Mouse (Mus musculus): ENCODE results near the gene Olfr314.
"Not testable (repeated sequence)": the region's sequence is repeated elsewhere in the genome, so short reads cannot be mapped to it uniquely, and the experiment has no call there.

The Olfr314 gene

GRCm38 (mm10) chr11:58782480-58783089, at the start of gene Olfr314:
Olfr314 (plus strand) TSS chr11:58782952.
- DNase-seq (ENCODE audit: low spot score in 2 of 2), result no peak

DNA sequence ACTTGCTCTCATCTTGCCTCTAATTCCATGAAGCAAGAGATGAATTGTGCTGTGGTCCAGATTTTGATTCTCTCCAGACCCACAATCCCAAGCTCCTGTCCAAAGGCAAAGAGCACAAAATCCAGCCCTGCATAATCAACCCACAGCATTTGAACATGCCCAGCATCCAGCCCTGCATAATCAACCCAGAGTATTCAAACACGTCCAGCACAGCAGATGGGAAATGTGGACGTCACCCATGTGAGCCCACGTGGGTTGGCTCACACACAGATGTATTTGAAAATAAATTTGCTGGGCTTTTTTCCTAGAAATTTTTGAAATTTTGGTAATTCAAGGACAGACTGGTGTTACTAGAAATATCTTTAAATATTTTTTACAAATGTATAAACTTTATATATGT, 49.4 kb upstream of the Olfr314 start:
- DNase-seq (ENCODE audit: low spot score in 2 of 2), result no peak

GRCm38 (mm10) chr11:58738792-58739262, 43.9 kb upstream of the Olfr314 start, which contains the start of gene Olfr317:
Olfr317 (minus strand) TSS chr11:58739212.
- DNase-seq (ENCODE audit: low spot score in 2 of 2), result no peak

- DNase-seq (ENCODE audit: low spot score in 2 of 2), result not testable (repeated sequence)
These were observed 31.7 kb upstream of the Olfr314 start for GRCm38 (mm10) chr11:58751096-58751495.

GRCm38 (mm10) chr11:58752434-58752833, 30.3 kb upstream of the Olfr314 start, which contains the start of gene Olfr316:
Olfr316 (plus strand) TSS chr11:58752734.
- DNase-seq (ENCODE audit: low spot score in 2 of 2), result no peak

GRCm38 (mm10) chr11:58772888-58773287, 9.9 kb upstream of the Olfr314 start, which contains the start of gene Olfr315:
Olfr315 (plus strand) TSS chr11:58773188.
- no peak for DNase-seq (ENCODE audit: low spot score in 2 of 2)

- no peak for DNase-seq (ENCODE audit: low spot score in 2 of 2)
These were observed 1.4 kb downstream of the Olfr314 start for GRCm38 (mm10) chr11:58784182-58784581.

DNA sequence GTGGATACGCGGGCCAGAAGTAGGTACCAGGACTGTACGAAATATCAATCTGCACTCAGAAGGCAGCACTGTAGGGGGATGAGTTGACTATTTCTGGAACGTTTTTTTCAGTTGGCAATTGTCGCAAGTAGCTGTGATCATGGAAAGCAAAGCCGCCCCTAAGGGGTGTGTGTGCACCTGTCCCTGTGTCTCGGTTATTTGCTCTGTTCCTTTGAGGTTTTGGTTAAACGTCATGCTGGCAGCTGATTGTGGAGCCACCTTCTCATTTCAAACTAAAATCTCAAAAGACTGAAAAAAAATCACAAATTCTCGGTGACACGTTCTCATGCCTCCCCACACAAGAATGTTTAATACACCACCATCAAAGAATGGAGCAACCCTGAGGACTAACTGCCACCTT, 4.9 kb downstream of the Olfr314 start:
- DNase-seq (ENCODE audit: low spot score in 2 of 2), result no peak

DNA sequence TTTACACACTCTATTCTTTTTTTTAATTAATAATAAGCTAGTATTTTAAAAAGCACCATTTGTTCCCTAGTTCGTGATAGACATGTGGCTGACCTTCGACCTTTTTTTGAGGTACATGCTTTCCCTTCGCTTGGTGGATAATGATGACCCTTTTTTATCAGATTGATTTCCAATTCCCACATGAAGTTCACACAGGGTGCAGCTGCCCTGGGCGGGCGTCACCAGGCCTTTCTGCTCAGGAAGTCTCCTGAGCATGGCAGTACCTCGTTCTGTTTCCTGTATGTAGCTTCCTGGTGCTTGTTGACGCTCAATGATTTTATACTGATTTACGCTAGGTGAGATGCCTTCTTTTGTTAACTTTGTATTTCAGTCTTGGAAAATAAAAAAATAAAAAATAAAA, 5.6 kb downstream of the Olfr314 start:
- no peak for DNase-seq (ENCODE audit: low spot score in 2 of 2)

- peak in 1 of 2 experiments; percentile 21 for DNase-seq (ENCODE audit: low spot score in 2 of 2)
These were observed 6.8 kb downstream of the Olfr314 start for GRCm38 (mm10) chr11:58789532-58789931.

- DNase-seq (ENCODE audit: low spot score in 2 of 2), result peak in 1 of 2 experiments; percentile 17
These were observed 7.3 kb downstream of the Olfr314 start for GRCm38 (mm10) chr11:58790053-58790452.

GRCm38 (mm10) chr11:58790646-58791045, 7.9 kb downstream of the Olfr314 start:
- DNase-seq (ENCODE audit: low spot score in 2 of 2), result no peak

DNA sequence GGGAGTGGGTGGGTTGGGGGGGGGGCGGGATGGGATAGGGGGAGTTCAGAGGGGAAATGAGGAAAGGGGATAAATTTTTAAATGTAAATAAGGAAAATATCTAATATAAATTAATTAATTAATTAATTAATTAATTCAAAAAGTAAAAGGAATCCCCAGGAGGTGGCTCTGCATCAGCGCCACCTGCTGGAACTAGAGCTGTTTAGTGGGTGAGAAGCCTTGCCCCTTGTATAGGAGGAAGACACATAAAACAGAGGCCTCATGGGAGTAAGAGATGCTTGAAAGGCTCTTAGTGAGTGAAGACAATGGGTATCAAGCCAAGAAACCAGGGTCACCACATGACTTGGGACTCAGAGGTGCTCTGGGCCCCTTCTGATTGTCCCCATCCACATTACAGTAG, 13.1 kb downstream of the Olfr314 start:
- no peak for DNase-seq (ENCODE audit: low spot score in 2 of 2)

GRCm38 (mm10) chr11:58796850-58797249, 14.1 kb downstream of the Olfr314 start:
- no peak for DNase-seq (ENCODE audit: low spot score in 2 of 2)

DNA sequence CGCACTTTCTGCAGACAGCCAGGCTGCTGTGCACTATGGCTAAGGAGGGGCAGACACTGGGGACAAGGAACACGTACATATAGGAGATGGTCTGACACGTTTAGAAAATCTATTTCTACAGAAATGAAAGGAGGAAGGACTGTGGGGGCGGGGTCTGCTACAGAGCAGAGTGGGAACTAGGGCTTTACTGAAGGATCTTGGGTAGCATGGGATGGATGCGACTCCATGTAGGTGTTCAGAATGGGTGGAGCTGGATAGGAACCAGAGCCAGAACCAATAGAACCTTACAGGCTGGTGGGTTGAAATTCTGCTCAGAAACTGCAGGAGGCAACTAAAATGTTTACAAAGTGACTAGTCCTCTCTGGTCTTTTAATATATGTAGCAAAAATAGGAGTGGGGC, 17.0 kb downstream of the Olfr314 start:
- DNase-seq (ENCODE audit: low spot score in 2 of 2), result no peak

- DNase-seq (ENCODE audit: low spot score in 2 of 2), result no peak
These were observed 18.9 kb downstream of the Olfr314 start, which contains the start of gene Fam183b for GRCm38 (mm10) chr11:58801558-58802228. Fam183b (minus strand) TSS chr11:58801960.

- DNase-seq (ENCODE audit: low spot score in 2 of 2), result no peak
These were observed 21.1 kb downstream of the Olfr314 start for GRCm38 (mm10) chr11:58803871-58804270.

GRCm38 (mm10) chr11:58804393-58804792, 21.6 kb downstream of the Olfr314 start:
- DNase-seq (ENCODE audit: low spot score in 2 of 2), result no peak

GRCm38 (mm10) chr11:58812001-58812400, 29.2 kb downstream of the Olfr314 start:
- no peak for DNase-seq (ENCODE audit: low spot score in 2 of 2)

DNA sequence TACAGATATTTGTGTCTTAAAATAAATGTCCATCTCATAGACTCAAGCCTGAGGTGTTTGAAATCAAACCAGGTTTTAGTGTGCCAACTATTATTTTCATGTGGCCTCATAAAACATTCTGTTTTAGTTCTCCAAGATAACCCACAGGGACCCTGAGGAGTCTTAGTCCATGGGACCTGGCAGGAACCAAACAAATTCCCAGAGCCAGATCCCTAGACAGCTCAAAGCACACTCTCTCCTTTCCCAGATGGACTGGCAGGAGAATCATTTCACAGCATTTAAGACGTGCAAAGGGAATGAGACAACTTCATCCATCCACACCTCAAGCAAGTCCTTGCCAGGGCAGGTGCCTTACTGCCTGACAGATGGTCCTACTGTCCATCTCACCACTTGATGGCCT, 31.9 kb downstream of the Olfr314 start, which contains the start of gene Olfr313:
TSS of gene Olfr313 (plus strand) at position 301 of the 400 bp plus-strand sequence.
- DNase-seq (ENCODE audit: low spot score in 2 of 2), result not testable (repeated sequence)

DNA sequence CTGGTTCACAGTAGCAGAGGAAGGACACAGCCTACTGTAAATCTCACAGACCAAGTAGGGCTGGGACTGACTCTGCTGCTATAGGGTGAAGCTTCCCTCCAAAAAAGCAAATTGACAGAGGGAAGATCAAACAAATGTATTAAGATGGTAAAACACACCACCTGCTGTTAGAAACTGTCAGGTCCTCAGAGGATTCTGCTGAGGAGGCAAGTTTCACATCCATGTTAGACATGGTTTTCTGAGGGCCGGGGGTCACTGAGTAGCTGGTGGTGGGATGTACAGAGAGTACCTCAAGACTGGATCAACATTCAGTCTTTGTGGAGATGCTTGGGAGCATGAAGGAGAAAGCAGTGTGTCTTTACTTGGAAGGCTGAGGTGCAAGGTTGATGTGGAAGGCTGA, 32.9 kb downstream of the Olfr314 start:
- no peak for DNase-seq (ENCODE audit: low spot score in 2 of 2)

DNA sequence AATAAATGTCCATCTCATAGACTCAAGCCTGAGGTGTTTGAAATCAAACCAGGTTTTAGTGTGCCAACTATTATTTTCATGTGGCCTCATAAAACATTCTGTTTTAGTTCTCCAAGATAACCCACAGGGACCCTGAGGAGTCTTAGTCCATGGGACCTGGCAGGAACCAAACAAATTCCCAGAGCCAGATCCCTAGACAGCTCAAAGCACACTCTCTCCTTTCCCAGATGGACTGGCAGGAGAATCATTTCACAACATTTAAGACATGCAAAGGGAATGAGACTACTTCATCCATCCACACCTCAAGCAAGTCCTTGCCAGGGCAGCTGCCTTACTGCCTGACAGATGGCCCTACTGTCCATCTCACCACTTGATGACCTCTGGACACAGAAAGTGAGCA, 46.2 kb downstream of the Olfr314 start, which contains the start of gene Olfr312:
TSS of gene Olfr312 (plus strand) at position 301 of the 400 bp plus-strand sequence.
- DNase-seq (ENCODE audit: low spot score in 2 of 2), result not testable (repeated sequence)

DNA sequence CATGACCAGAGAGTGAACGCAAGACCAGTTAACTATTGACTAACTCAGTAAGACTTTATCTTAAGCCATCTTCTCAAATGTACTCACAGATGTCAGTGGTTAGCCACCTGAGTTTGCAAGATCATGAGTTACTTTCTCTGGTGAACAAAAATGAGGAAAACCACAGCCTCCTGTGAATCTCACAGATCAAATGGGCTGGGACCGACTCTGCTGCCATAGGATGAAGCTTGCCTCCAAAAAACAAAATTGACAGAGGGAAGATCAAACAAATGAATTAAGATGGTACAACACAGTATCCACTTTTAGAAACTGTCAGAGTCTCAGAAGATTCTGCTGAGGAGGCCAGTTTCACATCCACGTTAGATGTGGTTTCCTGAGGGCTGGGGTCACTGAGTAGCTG, 47.0 kb downstream of the Olfr314 start:
- no peak for DNase-seq (ENCODE audit: low spot score in 2 of 2)
